Mouse (Mus musculus) kidney, adult 8-10 months (tissue): Measurements from ENCODE around the gene Anks3.

Source experiments
- DNase-seq, 2 experiments: peaks; one replicate each; pipeline ENCODE4 v3.0.0; 2022

Anks3 gene

DNA sequence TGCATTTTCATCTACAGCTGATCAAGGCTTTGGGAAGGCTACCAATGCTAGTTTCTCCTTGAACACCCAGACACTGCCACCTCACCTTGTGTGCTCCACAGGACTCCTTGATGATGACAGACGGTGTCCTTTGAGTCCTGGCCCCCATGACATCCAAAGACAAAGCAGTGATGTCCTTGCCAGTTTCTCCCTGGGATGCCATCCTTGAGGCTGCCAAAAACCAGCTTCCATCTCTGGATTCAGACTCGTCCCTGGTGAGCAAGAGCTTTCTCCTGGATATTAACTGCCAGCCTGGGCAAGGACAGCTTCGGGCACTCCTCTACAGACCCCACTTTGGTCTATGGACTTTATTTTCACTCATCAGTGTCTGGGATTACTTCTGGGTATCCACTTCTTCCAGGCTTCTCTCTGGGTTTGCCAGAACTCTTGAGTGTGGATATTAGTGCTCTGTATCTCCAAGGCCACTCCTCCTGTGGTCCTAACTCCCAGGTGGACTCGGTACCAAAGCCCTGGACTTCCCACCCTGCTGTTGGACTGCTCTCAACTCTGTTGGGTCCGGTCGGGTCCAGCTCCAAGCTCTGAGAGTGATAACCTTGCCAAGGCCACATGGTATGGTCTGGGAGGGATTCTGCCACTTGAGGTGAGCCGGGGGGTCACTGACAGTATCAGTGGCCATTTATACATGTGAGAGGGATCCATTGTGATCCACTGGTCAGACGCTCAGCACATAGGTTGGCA is 1.6 kb upstream of the Anks3 start:
- no peak for DNase-seq

DNA sequence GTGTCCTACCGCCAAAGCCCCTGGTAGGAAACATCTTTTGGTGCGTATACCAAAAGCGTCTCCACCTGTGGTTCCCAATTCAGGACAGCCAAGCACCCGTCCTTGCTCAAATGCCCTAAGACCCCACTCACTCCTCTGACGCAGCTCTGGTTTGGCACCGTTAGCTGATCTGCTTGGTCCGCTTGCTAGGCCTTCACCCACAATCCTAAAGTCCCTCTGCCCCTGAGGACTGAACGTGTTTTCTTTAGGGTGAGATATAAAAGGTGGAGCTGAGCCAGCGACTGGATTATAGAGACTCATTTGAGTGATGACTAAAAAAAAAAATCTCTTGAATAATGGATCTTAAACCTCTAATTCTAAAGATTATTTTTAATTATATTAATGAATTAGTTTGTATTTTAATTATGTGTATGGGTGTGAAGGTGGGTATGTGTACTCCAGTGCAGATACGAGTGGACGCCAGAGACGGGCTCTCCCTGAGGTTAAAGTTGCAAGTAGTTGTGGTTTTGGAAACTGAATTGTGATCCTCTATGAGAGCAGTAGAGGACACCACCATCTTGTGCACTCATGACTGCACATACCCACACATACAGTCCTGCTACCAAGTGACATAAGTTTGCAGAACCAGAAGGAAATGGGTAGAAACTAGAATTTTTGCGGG is 856 bp upstream of the Anks3 start:
- no peak for DNase-seq

DNA sequence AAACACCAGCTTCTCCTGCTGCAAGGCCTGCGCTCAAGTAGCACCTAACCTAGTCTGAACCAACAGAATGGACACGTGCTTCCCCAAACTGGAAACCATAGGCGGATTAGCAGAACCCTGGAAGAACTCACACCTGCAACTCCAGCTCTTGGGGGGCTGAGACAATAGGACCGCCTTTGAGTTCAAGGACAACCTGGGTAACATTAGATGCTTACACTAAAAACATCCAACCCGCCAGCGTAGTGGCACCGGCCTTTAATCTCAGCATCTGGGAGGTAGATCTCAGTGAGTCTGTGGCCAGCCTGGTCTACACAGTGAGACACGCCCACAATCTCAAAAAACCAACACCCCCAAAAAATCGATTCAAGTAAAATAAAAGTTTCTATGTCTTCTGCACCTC is 659 bp downstream of the Anks3 start:
- DNase-seq: no peak

DNA sequence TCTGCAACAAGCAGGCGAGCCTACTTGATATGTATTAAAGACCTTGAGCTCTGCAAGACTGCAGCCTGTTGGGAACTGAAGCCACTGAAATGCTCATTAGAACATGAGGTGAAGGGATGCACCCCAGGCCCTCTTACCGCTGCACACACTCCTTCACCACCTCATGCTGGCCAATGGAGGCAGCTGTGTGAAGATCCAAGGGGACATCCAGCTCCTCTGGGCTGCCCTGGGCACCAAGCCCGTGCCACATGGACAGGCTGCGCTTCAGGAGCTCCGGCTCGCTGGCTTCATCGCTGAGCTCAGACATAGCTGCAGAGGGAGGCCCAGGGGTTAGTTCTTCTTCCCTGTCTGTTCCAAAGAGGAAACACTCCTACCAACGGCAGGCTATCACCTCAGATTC is 3.7 kb downstream of the Anks3 start:
- DNase-seq: no peak

DNA sequence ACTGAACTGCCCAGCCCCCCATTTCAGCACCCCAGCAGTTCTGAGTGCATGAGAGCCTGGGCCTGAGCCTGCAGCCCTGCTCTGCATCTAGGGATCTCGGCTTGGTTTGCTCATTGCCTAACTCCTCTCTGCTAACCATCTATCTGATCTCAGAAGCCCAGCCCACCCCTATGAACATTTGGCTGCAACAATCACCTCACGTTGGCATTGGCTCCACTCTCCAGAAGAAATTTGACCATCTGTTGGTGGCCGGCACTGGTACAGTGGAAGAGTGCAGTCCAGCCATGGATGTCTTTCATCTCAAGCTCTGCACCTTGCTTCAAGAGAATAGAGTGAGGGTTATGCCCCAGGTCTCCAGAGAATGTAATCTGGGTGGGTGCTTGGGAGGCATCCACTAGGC is 6.6 kb downstream of the Anks3 start:
- DNase-seq: no peak

DNA sequence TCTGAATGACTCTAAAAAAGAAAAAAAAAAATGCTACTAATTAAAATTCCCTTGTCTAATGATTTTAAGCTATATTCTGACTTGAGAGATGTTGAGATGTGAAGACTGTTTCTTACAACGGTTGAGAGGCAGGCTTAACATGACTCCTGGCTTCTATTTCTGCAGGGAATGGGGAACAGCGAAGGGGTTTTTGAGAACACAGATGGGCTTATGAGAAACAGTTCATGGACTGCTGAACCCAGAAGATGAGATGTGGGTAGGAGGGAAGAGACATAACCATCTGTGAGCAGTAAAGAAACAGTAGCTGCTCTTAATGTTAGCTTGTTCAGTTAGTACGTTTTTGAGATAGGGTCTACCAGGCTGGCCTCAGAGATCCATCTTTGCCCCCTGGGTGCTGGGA is 7.4 kb downstream of the Anks3 start:
- no peak for DNase-seq

DNA sequence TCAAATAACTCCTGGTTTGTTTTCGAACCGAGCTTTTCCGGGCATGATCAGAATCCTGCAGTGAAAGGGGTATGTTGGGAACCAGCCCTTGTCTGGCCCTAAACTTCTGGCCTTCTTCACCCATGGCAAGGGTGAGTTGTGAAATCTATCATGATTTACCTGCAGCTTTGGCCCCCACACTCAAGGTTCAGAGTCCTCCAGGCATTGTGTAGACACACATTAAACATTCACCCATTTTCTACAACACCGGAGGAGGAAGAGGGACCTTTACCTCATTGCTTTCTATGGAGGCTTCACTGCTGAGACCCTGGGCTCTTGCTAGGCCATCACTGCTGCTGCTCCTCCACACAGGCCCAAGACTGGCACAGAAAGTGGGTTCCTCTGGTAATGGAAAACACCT is 16.6 kb downstream of the Anks3 start:
- DNase-seq: peak in 1 of 2 experiments; percentile 6

DNA sequence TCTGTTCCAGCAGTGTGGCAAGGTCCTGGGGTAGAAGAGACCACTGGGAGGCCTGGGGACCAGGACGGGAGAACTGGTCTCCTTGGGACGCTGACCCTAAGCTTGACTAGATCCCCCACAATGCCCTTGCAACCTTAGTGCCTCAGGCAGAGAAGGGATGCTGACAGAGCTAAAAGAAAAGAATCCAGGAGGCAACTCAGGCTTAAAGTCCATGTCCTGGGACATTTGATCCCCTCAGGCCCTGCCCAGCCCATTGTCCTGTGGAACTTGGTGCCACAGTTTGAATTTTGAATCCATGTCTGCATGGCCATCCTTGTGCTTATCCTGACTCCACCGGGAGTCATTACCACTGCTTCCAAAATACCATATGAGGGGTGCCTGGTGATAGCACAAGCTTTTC is 17.9 kb downstream of the Anks3 start:
- peak; percentile 62 for DNase-seq

DNA sequence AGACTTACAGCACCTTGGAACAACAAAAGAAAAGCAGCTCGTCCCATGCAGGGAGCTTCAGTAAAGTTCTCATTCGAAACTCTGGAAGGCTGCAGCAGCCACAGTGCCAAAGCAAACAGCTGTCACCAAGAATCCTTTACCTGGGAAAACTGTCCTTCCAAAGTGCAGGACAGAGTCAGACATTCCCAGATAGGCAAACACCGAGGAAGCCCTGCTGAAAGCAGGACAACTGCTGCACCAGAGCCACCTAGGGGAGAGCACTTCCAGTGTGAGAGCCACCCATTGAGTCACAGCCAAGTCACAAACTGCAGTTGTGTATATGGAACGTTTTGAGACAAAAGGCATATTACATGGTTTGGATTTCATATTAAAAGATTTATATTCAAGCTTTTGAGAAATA is 18.6 kb downstream of the Anks3 start:
- peak in 1 of 2 experiments; percentile 1 for DNase-seq

DNA sequence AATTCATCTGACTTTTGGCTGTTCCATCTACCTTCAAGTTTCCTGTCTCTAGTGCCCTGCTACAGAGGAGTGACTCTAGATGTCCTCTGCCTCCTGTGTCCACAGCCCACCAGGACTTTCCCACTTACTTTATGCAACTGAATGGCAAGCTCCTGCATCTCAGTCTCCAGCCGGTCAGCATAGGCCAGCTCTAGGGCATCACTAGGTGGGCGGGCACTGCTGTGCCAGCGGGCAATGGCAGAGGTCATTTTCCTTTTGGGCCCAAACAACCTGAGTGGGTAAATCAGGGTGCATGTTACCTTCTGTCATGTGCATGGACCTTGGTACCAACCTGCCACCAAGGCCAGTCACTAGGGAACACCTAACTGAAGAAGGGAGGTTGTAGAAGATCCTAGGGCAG is 20.6 kb downstream of the Anks3 start:
- DNase-seq: peak in 1 of 2 experiments; percentile 3

DNA sequence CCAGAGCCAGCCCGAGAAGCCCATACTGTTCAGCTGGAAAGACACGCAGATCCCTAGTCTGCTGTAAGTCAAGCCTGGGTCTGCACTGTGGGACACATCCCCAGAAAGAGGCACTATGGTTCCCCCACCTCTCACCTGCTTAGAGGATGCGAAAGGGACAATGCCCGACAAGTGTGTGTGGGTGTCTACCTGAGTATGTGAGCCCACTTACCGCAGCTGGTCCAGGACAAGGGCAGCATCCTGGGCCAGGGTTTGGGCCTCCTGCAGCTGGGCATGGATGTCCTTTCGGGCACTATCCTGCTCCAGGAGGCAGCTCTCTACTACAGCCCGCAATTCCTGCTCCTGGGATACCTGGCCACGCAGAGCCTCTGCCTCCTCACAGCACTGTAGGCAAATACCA is 21.1 kb downstream of the Anks3 start:
- DNase-seq: peak in 1 of 2 experiments; percentile 1

DNA sequence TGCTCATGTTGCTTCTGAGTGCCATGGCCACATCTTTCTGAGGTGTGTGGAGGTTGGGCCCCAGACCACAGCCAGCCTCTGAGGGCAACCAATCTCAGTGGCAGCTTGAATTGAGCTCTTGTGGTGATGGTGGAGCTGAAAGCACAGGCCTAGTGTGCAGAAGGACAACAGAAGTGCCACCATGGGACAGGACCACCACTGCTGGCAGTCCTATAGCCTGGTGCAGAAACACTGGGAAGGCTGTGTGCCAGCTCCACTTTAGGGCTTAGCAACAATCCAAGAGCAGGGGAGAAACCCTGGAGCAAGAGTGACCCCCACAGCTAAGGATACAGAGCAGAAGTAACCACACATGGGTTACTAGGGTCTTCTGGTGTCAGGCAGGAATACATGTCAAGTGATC is 23.0 kb downstream of the Anks3 start:
- no peak for DNase-seq

DNA sequence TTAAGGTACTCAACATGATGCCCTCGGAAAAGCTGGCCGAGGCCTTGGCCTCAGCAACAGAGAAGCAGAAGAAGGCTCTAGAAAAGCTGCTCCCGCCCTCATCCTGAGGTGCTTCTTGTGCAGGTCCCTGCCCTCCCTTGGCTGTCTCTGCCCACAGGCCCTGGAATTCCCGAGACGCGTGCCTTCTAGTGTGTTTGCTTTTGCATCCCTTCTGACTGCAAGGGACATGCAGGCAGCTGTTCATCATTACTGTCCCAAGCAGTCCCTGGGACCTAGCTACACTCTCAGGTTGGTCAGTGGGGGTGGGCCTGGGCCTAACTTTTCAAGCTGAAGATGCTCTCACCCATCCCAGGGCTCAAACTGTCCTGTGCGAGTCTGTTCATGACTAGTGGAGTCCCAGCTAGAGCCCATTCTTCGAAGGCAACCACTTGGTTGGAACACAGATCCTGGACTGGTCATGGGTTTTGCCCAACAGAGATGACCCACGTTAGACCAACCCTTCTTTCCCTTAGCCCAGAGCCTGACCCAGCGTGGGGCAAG is 23.6 kb downstream of the Anks3 start:
- no peak for DNase-seq

DNA sequence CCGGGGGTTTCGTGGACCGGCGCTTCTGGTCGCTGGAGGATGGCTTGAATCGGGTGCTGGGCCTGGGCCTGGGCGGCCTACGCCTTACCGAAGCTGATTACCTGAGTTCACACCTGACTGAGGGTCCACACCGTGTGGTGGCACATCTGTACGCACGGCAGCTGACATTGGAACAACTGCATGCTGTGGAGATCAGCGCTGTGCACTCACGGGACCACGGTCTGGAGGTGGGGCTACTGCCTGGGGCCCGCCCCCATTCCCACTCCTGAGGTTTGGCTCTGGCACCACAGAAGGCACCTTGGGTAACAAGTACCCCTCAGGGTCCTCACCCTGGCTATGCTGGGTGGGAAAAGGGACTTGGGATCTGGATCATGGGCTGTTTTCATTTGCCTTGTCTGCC is 24.6 kb downstream of the Anks3 start:
- DNase-seq: peak in 1 of 2 experiments; percentile 68

DNA sequence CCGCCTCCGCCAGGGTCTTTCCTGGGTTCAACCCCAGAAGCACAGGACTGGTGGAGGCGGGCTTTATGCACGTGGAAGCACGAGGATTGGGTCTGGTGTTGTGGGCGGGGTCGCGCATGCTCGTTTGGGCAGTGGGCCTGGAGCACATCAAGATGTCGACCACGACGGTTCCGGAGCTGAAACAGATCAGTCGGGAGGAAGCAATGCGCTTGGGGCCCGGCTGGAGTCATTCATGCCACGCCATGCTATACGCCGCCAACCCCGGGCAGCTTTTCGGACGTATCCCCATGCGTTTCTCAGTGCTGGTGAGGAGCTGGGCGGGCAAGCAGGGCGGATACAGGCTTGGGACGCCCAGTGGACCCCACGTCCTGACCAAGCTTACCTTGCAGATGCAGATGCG is 25.0 kb downstream of the Anks3 start:
- DNase-seq: peak; percentile 96 to 97

DNA sequence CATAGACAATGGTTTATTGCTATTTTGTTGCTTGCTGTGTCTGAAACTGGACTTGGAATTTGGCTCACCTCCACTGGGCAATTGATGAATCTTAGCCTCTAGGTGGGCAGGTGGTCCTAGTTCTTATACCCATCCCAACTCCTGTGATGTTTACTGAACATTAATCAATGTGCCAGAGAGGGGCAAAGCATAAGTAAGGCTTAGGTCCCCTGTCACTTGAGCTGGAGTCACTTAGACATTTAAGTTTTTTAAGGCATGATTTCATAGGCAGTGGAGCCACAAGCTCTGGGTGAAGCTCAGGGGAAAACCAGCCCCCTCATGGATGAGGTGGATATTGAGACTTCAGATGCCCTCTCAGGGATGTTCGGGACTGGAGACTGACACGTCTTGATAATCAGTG is 25.5 kb downstream of the Anks3 start, which contains the start of gene Nudt16l1:
Gene Nudt16l1 (plus strand): TSS at position 301 of the 400 bp plus-strand sequence.
- DNase-seq: no peak

DNA sequence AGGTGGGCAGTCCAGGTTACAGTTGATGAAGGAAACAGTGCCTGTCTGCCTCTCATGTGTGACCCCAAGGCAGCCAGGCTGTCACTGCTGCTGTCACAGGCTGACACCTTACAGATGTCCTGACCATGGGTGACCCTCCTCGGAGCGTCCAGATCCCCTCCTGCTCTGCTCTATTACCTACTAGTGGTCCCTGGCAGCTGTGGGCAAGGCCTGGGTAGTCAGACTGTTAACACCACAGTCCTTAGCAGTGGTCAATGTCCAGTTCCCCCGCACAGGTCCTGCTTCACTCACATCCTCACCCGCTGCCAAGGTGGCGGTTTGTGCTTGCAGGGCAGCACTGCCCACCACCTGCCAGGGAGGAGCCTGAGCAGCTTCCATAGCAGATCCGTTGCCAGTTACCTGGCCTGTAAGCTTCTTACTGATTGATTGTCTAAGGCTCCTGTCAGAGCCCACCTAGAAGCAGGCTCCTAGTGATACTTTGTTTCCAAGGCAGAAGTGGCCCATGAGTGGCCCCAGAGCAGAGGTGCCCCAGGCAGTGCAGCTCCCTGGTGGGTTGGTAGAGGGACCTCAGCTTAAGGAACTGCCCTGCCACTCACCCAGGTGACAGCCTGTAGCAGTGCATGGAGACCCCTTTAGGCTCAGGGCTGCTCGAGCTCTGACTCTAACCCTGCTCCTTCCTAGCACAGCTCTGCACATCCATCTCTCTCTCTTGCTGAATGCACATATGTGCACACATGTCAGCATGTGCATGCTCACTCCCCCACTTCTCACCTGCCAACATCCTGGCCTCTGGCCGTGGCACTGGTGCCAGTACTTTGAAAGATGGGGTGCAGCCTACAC is 26.4 kb downstream of the Anks3 start:
- peak in 1 of 2 experiments; percentile 48 for DNase-seq

DNA sequence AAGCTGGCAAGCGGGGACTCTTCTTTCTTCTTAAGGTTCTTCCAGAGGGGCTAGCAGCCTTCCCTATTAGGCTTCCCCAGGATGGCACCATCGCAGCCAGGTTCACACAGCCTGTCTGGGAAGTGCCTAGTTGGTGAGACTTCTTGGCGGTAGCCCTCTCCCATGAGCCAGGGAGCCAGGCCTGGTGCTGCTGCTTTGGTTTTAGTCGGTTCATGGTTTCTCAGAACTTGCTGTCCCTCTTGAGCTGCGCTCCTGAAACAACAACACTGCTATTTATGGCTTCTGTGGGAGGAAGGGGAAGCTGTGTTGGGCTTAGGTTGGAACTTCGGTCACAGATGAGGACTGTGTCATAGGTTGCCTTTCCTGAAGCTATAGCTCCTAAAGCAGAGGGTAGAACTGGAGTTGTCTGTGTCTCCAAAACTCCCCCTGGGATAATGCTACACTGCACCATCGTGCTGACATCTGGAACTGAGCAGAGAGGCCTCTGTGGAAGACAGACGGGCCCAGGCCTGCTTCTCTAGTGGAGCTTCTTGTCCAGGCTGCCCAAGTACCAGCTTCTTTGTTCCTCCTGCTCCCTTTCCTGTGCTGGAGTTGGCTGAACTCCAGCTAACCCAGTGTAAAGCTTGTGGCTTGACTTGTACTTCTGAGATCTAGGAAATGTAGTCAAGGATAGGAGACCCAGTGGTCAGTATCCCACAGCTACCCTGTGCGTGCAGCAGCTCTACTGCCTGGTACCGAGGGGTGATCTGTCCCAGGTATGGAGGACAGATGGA is 27.9 kb downstream of the Anks3 start:
- no peak for DNase-seq

DNA sequence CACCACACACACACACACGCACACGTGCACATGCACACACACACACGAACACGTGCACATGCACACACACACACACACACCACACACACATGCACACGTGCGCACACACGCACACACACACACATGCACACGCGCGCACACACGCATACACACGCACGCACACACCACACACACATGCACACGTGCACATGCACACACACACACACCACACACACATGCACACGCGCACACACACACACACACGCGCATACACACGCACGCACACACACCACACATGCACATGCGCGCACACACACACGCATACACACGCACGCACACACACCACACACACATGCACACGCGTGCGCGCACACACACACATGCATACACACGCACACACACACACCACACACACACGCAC is 28.6 kb downstream of the Anks3 start:
- no peak for DNase-seq

DNA sequence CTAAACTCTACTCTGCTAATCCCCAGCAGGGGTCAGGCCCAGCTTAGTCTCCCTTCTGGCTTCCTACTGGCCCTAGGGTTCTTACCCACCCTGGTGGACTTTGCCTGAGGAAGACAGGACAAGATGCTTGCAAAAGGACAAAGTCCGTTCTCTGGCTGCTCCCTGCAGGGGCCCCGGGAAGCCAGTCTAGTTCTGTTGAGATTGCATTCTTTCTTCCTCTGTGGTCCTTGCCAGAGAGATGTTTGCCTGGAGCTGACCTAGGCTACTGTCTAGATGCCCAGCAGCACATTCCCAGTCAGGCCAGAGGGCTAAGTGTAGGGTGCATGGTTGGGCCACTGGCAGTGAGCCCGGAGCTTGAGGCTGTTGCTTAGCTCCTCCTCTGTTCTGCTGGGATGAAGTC is 31.6 kb downstream of the Anks3 start:
- peak; percentile 87 to 93 for DNase-seq

DNA sequence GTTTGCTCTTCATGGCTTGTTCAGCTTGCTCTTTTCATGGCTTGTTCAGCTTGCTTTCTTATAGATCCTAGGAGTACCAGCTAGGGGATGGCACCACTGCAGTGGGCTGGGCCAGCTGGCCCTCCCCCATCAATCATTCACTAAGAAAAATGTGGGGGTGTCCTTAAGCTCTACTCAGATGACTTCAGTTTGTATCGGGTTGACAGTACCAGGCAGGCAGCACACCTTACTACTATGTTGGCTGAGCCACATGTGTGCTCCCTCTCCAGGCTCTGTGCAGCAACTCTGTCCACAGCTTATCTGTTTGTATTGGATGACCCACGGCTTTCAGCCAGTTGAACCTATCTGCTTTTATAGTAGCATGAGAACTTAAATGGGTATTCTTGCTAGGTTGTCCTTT is 35.5 kb downstream of the Anks3 start:
- no peak for DNase-seq

DNA sequence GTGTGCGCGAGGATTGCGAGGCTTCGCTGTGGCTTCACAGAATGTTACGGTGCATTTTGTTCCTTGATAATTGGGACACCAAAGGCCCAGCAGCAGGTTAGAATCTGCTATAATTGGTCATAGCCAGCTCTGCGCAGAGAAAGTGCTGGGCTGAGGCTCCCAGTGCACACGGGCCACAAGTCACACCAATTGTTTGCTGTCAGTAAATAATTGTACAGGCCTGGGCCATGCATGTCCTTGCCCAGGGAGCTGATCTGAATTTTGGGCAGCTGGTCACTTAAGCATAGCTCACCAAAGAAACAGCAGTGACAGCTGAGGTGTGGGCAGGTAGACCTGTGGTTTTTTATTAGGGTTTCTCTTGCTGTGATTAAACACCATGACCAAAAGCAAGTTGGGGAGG is 36.0 kb downstream of the Anks3 start:
- no peak for DNase-seq

DNA sequence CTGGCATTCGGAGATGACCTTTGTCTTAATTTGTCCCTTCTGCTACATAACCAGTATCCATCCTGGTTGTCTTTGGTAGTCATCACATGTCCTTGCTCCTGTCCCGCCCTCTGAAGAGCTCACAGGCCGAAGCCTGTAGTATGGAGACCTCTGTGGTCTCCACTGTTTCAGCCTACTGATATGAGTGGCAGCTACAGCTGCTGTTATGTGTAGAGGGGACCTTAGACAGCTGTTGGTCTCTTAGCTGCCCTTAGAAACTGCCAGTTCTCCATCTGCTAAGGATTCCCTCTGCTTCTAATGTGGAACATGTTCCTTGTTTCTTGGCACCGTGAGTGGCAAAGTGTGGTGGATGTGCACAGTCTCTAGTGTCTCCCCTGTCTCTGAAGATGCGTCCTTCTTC is 40.0 kb downstream of the Anks3 start:
- DNase-seq: no peak
